Mouse (Mus musculus): ENCODE measurements around the gene Sema4c.
A peak's percentile ranks its signal among the peaks of the same experiment; 100 is the strongest.

Gene Sema4c

GRCm38 (mm10) chr1:36501261-36501660, 56.9 kb downstream of the Sema4c start:
- DNase-seq (ENCODE audit: low spot score) = peak; percentile 68

Data from ovary, postnatal 36 days (tissue).